Mouse (Mus musculus) bone marrow macrophage, adult 2 months (primary cell): ENCODE results near the gene Usp42.

Experiments
- CTCF ChIP-seq: IDR thresholded peaks from 2 replicates; pipeline ENCODE4 v1.5.1; 2012; ENCODE audit warnings: low read depth, mild to moderate bottlenecking, low read length, moderate library complexity
- POLR2A ChIP-seq: IDR thresholded peaks from 2 replicates; pipeline ENCODE4 v1.6.1; 2012; ENCODE audit warnings: mild to moderate bottlenecking, low read depth, low read length, borderline replicate concordance

DNA sequence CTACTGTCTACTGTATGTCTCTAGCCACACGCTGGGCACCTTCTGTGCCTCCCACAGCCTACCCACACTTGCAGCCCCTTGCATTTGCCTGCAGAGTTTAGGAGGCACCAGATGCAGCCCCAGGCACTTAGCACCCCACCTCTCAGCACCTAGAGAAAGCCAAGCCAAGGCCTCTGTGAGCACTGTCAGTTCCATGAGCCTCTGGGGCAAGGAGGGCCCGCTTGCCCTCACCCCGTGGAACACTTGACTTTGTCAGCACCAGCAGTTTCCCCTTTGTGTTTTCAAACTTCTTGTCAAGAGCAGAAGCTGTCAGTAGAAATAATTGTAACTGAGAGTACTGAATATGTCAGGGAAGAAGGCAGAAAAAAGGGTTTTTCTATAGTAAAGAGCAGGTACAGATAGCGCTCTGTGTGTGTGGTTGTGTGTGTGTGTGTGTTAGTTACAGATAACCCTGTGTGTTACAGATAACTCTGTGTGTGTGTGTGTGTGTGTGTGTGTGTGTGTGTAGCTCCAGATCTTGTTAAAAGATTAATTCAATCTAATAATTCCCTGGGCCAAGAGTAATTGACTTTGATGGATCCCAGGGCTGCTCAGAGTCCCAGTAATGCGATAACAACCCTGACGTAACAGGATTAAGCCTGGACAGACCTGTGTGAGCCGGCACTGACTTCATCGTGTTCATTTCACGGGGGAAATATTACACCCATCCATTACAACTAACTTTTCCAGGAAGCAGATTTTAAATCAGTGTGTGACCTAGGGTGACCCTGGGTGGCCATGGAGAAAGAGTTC, 25.9 kb downstream of the Usp42 start:
- TF ChIP-seq CTCF, result no peak
- TF ChIP-seq POLR2A, result no peak
